Mouse (Mus musculus) CH12.LX (cell line): Measurements from ENCODE around the gene Mtch2.

Experiments used
- CHD1 ChIP-seq: IDR thresholded peaks from 2 replicates; pipeline ENCODE4 v1.6.1; 2012; ENCODE audit warnings: low read depth, low read length, improper control_type of control experiment, inconsistent platforms
- CTCF ChIP-seq, 2 experiments: IDR thresholded peaks in 1 of 2; conservative IDR thresholded peaks in 1 of 2; 2 replicates each; pipeline ENCODE4 v1.5.1; 2011 to 2012; ENCODE audit warnings: low read depth in 2 of 2, low read length in 2 of 2, improper control_type of control experiment in 1 of 2, inconsistent platforms in 1 of 2, mild to moderate bottlenecking in 1 of 2, moderate library complexity in 1 of 2
- SIN3A ChIP-seq: IDR thresholded peaks from 2 replicates; pipeline ENCODE4 v1.6.1; 2012; ENCODE audit warnings: low read length, improper control_type of control experiment, inconsistent platforms

- no peak for TF ChIP-seq CTCF (conservative IDR thresholded peaks at IDR 0.05 in 1 of 2, IDR thresholded peaks at IDR 0.05 in 1 of 2; ENCODE audit: low read depth in 2 of 2, low read length in 2 of 2)
- no peak for TF ChIP-seq CHD1
- TF ChIP-seq SIN3A = no peak
Measured at GRCm38 (mm10) chr2:90820894-90821293, 26.1 kb upstream of the Mtch2 start.
